Mouse (Mus musculus): ENCODE measurements around the gene Fdx1l. TPM values are rescaled to one million over a fixed set of nuclear protein-coding genes. Genes with fewer than 3 reads are reported as not detected.

Fdx1l gene
- polyA plus RNA-seq, 1 experiment = 20.9 TPM

DNA sequence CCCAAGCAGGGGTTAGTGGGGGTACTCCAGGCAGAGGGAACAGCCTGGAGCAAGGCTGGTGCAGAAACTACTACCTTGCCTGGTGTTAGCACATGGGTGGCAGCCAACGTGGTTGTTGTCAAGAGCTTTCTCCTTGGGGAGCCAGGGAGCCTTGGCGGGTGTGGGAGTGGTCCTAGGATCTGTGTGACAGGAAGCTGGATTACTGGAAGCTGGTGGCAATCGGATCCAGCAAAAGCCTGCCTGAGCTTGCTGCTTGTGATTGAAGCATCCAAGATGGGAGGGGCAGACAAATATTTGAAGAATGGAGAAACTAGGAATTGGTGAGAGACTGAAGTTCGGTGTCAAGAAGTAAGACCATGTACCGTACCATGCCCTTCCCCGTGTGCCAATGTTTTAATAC lies 51.1 kb downstream of the Fdx1l start:
- no peaks in the 10 kb centered on the region for H3K4me1 ChIP-seq (ENCODE audit: control insufficient read depth, insufficient read depth, low read length)
- no peak overlapping the region for H3K4me3 ChIP-seq (ENCODE audit: insufficient read depth, low read length)
- TF ChIP-seq POLR2A (IDR thresholded peaks at IDR 0.05; ENCODE audit: low read depth, low read length) (no peak), CTCF (IDR thresholded peaks at IDR 0.05; ENCODE audit: borderline replicate concordance, insufficient read depth, low read length) (no peak)
- no peak overlapping the region for H3K27ac ChIP-seq (ENCODE audit: insufficient read depth, low read length)

DNA sequence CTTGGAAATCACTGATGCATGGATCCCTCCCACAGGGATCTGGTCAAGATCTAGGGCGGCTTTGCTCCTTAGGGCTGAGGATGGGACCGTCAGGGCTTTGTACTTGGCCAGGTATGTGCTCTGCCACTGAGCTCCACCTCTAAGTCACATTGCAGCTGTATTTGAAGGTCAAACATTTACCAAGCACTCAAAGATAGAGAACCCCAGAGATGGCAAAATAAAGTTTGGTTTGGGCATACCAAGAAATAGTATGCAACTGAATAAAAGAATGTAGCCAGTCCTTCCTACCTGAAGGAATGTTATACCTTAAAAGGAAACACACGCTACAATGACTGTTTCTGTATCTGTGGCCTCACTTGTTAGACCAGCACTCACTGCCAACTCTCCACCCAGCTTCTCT lies 52.1 kb downstream of the Fdx1l start:
- Histone ChIP-seq H3K4me1 (ENCODE audit: control insufficient read depth, insufficient read depth, low read length) (no peaks in the 10 kb centered on the region), H3K27ac (ENCODE audit: insufficient read depth, low read length) (no peak overlapping the region), H3K4me3 (ENCODE audit: insufficient read depth, low read length) (no peak overlapping the region)
- TF ChIP-seq CTCF (IDR thresholded peaks at IDR 0.05; ENCODE audit: borderline replicate concordance, insufficient read depth, low read length) = no peak
- no peak for TF ChIP-seq POLR2A (IDR thresholded peaks at IDR 0.05; ENCODE audit: low read depth, low read length)

- H3K4me1 ChIP-seq (ENCODE audit: control insufficient read depth, insufficient read depth, low read length) = no peaks in the 10 kb centered on the region
- TF ChIP-seq CTCF (IDR thresholded peaks at IDR 0.05; ENCODE audit: borderline replicate concordance, insufficient read depth, low read length) (no peak), POLR2A (IDR thresholded peaks at IDR 0.05; ENCODE audit: low read depth, low read length) (no peak)
- H3K27ac ChIP-seq (ENCODE audit: insufficient read depth, low read length) = no peak overlapping the region
- no peak overlapping the region for H3K4me3 ChIP-seq (ENCODE audit: insufficient read depth, low read length)
Observed at GRCm38 (mm10) chr9:21018600-21018999, 54.8 kb downstream of the Fdx1l start.

Other genes starting within 250 kb of the Fdx1l start
- 14.7 and 25.3 TPM in 2 replicates for gene A230050P20Rik, start 205.0 kb downstream of the Fdx1l start, polyA plus RNA-seq (2011; ENCODE audit: insufficient read length, low read depth, missing spikeins)
- gene Angptl6, start 193.9 kb downstream of the Fdx1l start, polyA plus RNA-seq (2011; ENCODE audit: insufficient read length, low read depth, missing spikeins) = 2.9 and 4.9 TPM in 2 replicates
- 31.1 and 34.5 TPM in 2 replicates for gene Ppan, start 185.4 kb downstream of the Fdx1l start, polyA plus RNA-seq (2011; ENCODE audit: insufficient read length, low read depth, missing spikeins)
- 106 and 107 TPM in 2 replicates for gene Eif3g, start 175.0 kb downstream of the Fdx1l start, polyA plus RNA-seq (2011; ENCODE audit: insufficient read length, low read depth, missing spikeins)
- 47.2 and 59.0 TPM in 2 replicates for gene Dnmt1, start 113.7 kb downstream of the Fdx1l start, polyA plus RNA-seq (2011; ENCODE audit: insufficient read length, low read depth, missing spikeins)
- 34.0 and 36.2 TPM in 2 replicates for gene S1pr2, start 96.8 kb downstream of the Fdx1l start, polyA plus RNA-seq (2011; ENCODE audit: insufficient read length, low read depth, missing spikeins)
- 43.7 and 43.9 TPM in 2 replicates for gene Mrpl4, start 70.9 kb downstream of the Fdx1l start, polyA plus RNA-seq (2011; ENCODE audit: insufficient read length, low read depth, missing spikeins)
- gene Icam1, start 57.6 kb downstream of the Fdx1l start, polyA plus RNA-seq (2011; ENCODE audit: insufficient read length, low read depth, missing spikeins) = 15.4 and 18.9 TPM in 2 replicates
- gene Icam4, start 44.2 kb downstream of the Fdx1l start, polyA plus RNA-seq (2011; ENCODE audit: insufficient read length, low read depth, missing spikeins) = not detected in 2 replicates
- gene Icam5, start 41.5 kb downstream of the Fdx1l start, polyA plus RNA-seq (2011; ENCODE audit: insufficient read length, low read depth, missing spikeins) = 0.82 and 1.0 TPM in 2 replicates
- gene Zglp1, start 6.5 kb downstream of the Fdx1l start, polyA plus RNA-seq (2011; ENCODE audit: insufficient read length, low read depth, missing spikeins) = not detected in 2 replicates
- gene Gm49373, start 518 bp downstream of the Fdx1l start, polyA plus RNA-seq (2011; ENCODE audit: insufficient read length, low read depth, missing spikeins) = 0.35 and 0.44 TPM in 2 replicates
- 2.4 and 5.2 TPM in 2 replicates for gene Gm38431, start 18.4 kb upstream of the Fdx1l start, polyA plus RNA-seq (2011; ENCODE audit: insufficient read length, low read depth, missing spikeins)
- gene Raver1, start 18.4 kb upstream of the Fdx1l start, polyA plus RNA-seq (2011; ENCODE audit: insufficient read length, low read depth, missing spikeins) = 34.2 and 40.8 TPM in 2 replicates
- 11.1 and 15.1 TPM in 2 replicates for gene Tyk2, start 57.6 kb upstream of the Fdx1l start, polyA plus RNA-seq (2011; ENCODE audit: insufficient read length, low read depth, missing spikeins)
- 142 and 166 TPM in 2 replicates for gene Cdc37, start 76.4 kb upstream of the Fdx1l start, polyA plus RNA-seq (2011; ENCODE audit: insufficient read length, low read depth, missing spikeins)
- 14.7 and 20.6 TPM in 2 replicates for gene Pde4a, start 92.1 kb upstream of the Fdx1l start, polyA plus RNA-seq (2011; ENCODE audit: insufficient read length, low read depth, missing spikeins)
- gene Keap1, start 165.7 kb upstream of the Fdx1l start, polyA plus RNA-seq (2011; ENCODE audit: insufficient read length, low read depth, missing spikeins) = 23.2 and 27.4 TPM in 2 replicates
- not detected in 2 replicates for gene S1pr5, start 174.8 kb upstream of the Fdx1l start, polyA plus RNA-seq (2011; ENCODE audit: insufficient read length, low read depth, missing spikeins)
- 5.3 and 8.2 TPM in 2 replicates for gene Atg4d, start 191.7 kb upstream of the Fdx1l start, polyA plus RNA-seq (2011; ENCODE audit: insufficient read length, low read depth, missing spikeins)
- gene Kri1, start 214.4 kb upstream of the Fdx1l start, polyA plus RNA-seq (2011; ENCODE audit: insufficient read length, low read depth, missing spikeins) = 24.9 and 28.9 TPM in 2 replicates
- 13.0 and 16.5 TPM in 2 replicates for gene Cdkn2d, start 217.8 kb upstream of the Fdx1l start, polyA plus RNA-seq (2011; ENCODE audit: insufficient read length, low read depth, missing spikeins)
- not detected in 2 replicates for gene Ap1m2, start 238.7 kb upstream of the Fdx1l start, polyA plus RNA-seq (2011; ENCODE audit: insufficient read length, low read depth, missing spikeins)
- gene Slc44a2, start 247.1 kb upstream of the Fdx1l start, polyA plus RNA-seq (2011; ENCODE audit: insufficient read length, low read depth, missing spikeins) = 115 and 125 TPM in 2 replicates

Data from embryonic fibroblast, embryonic 13.5 days (primary cell).